Mouse (Mus musculus) midbrain, embryonic 13.5 days (tissue): ENCODE results near the gene Hoxb8. TPM values are rescaled to one million over a fixed set of nuclear protein-coding genes. Genes with fewer than 3 reads are reported as not detected.
A peak's percentile ranks its signal among the peaks of the same experiment; 100 is the strongest.

Experiments
- ATAC-seq: fragments of 200-750 bp; cut with Nextera tagmentation; 2 replicates; pipeline ENCODE4 v1.8.0; 2017; ENCODE audit warnings: mild to moderate bottlenecking, moderate TSS enrichment, moderate library complexity
- H3K27ac ChIP-seq: fragments of 300-500 bp; sonication (generic); 2 replicates; pipeline ENCODE4 v1.5.1; 2015; ENCODE audit warnings: inconsistent platforms, mild to moderate bottlenecking, moderate library complexity
- H3K27me3 ChIP-seq: fragments of 300-500 bp; sonication (generic); 2 replicates; pipeline ENCODE4 v1.6.1; 2015; ENCODE audit warnings: mild to moderate bottlenecking, inconsistent platforms
- H3K36me3 ChIP-seq: fragments of 300-500 bp; sonication (generic); 2 replicates; pipeline ENCODE4 v1.6.1; 2015; ENCODE audit warnings: mild to moderate bottlenecking, inconsistent platforms
- H3K4me1 ChIP-seq: fragments of 300-500 bp; sonication (generic); replicated peaks from 2 replicates; pipeline ENCODE4 v1.6.1; 2015; ENCODE audit warnings: inconsistent platforms
- H3K4me2 ChIP-seq: fragments of 300-500 bp; sonication (generic); replicated peaks from 2 replicates; pipeline ENCODE4 v1.6.1; 2015; ENCODE audit warnings: moderate library complexity, mild to moderate bottlenecking, inconsistent platforms
- H3K4me3 ChIP-seq: fragments of 300-500 bp; sonication (generic); replicated peaks from 2 replicates; pipeline ENCODE4 v1.5.1; 2015; ENCODE audit warnings: mild to moderate bottlenecking, inconsistent platforms
- H3K9ac ChIP-seq: fragments of 300-500 bp; sonication (generic); replicated peaks from 2 replicates; pipeline ENCODE4 v1.6.1; 2015; ENCODE audit warnings: mild to moderate bottlenecking, inconsistent platforms
- H3K9me3 ChIP-seq: fragments of 300-500 bp; sonication (generic); 2 replicates; pipeline ENCODE4 v1.6.1; 2016; ENCODE audit warnings: mild to moderate bottlenecking, inconsistent platforms
- WGBS: fragments of 180-500 bp; shearing (Covaris S2); methylation state at CpG from one replicate; pipeline ENCODE4 v1.1.7; 2015; 5-methylcytosine and 5-hydroxymethylcytosine counted together
- polyA plus RNA-seq: library from polyadenylated mRNA; unstranded; fragments of >200 nt; fragmentation: Nextera tagmentation; extraction: Ambion mirVana; gene quantifications from 2 replicates; pipeline ENCODE4 v1.2.1, GENCODE M21; 2015

Gene Hoxb8
- polyA plus RNA-seq, 1 experiment from 2014 or later, result not detected

DNA sequence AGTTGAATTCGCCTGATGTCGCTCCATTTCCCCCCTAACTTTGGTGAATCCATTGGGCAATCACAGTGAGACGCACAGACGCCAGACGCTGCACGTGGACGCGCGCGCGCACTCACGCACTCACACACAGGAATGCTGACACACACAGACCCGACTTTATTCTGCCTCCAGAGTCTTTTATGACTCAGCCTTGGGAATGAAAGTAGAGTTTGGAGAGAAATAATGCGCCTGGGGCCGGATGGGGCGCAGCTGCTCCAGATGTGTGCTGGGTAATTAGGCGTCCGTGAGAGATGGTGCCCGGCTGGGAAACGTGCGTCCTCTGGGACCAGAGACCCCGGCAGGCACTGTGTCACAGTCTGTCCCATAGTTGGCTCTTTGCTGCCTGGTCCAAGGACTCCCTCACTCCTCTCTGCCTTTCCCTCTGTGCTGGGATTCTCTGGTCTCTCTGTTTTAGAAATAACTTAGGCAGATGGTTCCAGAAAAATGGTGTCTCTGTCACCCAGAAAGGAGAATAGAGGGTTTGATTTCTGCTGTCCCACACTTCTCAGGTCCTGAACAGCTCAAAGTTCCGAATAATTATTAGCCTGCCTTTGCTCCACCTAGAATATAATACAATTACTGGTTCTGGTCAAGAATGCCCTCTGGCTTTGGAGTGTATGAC, 21.3 kb upstream of the Hoxb8 start:
- Histone ChIP-seq H3K9ac (no peak overlapping the region), H3K36me3 (no peaks in the 10 kb centered on the region), H3K4me2 (no peak overlapping the region), H3K9me3 (no peaks in the 10 kb centered on the region), H3K4me3 (no peak overlapping the region), H3K27ac (no peak overlapping the region), H3K27me3 (peaks cover 100% of the 10 kb centered on the region), H3K4me1 (no peaks in the 10 kb centered on the region)
- under 1% methylated on average over 23 of the region's 23 CpGs for WGBS
- ATAC-seq, result no peak

DNA sequence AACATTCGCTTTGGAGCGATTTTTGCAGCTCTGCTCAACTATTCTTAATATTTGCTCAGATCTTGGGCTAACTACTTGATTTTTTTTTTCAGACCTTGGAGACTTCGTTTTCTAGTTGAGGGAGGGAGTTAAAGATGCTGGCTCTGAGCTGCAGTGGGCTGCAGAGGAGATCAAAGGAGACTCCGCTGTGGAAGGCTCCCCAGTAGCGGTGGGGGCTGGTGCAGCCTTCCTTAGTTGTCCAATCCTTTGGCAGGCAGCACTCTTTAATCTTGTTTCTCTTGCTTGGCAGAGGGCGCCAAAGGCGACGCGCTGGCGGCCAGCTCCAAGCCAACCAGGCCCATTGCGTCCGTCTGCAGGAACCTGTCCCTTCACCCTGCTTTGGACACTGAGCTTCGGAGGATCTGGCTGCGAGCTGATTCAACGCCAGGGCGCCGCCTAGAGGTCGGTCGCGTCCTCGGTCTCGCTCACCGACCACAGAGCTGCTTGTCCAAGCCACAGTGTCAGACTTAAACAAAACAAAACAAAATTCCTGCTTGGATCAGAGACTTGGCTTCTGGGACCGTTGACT, 20.3 kb upstream of the Hoxb8 start:
- Histone ChIP-seq H3K9me3 (no peaks in the 10 kb centered on the region), H3K36me3 (no peaks in the 10 kb centered on the region), H3K27me3 (peaks cover 100% of the 10 kb centered on the region), H3K27ac (no peak overlapping the region), H3K9ac (no peak overlapping the region), H3K4me1 (no peaks in the 10 kb centered on the region), H3K4me2 (no peak overlapping the region), H3K4me3 (no peak overlapping the region)
- under 1% methylated on average over 24 of the region's 24 CpGs for WGBS
- no peak for ATAC-seq

DNA sequence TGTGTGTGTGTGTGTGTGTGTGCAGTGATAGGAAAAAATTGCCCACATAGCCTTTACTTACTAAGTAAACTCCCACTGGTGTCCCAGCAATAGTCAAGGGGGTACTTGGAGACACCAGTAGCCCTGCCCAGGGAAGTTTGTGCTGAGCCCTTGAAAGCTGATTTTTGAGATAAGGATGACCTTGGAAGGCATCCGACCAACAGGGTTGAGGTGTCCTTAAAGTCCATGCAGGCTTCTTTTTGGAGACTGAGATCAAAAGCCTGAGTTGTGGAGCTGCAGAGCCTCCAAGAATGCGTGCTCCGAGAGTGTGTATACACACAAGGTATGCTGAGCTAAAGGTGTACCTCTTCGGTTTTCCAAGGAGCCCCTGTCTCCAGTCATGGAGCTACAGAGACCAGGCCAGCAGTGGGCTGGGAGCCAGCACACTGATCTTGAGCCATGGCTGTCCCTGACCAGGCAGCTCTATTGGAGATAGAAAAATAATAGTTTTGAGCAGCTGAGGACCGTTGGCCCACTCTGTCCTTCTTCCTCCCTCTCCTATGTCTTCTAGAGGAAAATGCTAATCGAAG, 19.4 kb upstream of the Hoxb8 start:
- 12% methylated on average over 6 of the region's 6 CpGs for WGBS
- no peak overlapping the region for H3K9ac ChIP-seq
- H3K4me1 ChIP-seq, result no peaks in the 10 kb centered on the region
- no peaks in the 10 kb centered on the region for H3K9me3 ChIP-seq
- ATAC-seq, result no peak
- H3K27me3 ChIP-seq, result peaks cover 100% of the 10 kb centered on the region
- H3K4me2 ChIP-seq, result no peak overlapping the region
- no peak overlapping the region for H3K4me3 ChIP-seq
- H3K27ac ChIP-seq, result no peak overlapping the region
- no peaks in the 10 kb centered on the region for H3K36me3 ChIP-seq

DNA sequence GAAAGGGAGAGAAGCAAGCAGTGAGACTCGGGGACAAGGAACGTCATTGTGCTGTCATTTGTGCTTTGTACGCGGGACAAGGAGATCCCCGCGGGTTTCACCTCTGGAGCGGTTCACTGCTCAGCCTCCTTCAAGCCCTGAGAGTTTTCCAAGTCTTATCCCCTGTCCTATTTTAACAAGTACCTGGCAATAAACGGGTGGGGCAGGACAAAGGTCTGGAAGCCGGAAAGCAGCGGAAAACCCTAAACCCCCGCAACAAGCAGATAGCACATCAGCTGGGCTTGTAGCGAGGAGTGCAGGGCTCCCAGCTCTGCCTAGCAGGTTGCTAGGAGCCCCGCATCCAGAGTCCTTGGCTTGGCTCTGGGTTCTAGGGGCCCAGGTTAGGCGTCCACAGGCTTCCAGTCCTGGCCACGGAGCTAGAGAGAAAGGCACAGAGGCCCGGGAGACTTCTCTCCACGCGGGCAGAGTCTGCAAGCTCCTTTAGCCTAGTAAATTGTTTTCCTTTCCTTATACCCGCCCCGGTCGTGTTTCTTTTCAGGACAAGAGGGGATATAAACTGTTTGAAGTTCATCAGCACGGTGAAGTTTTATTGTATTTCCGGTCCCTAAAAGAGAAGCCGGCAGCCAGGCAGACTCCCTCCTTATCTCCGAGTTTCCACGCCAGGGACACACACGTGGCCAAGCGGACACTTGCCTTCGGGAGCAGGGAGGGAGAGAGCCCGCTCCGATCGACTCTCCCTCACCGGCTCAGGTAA, 17.9 kb upstream of the Hoxb8 start:
- H3K27me3 ChIP-seq, result peaks cover 100% of the 10 kb centered on the region
- H3K9me3 ChIP-seq, result no peaks in the 10 kb centered on the region
- under 1% methylated on average over 33 of the region's 33 CpGs for WGBS
- H3K4me1 ChIP-seq, result no peaks in the 10 kb centered on the region
- H3K4me2 ChIP-seq, result no peak overlapping the region
- no peak for ATAC-seq
- H3K27ac ChIP-seq, result no peak overlapping the region
- H3K36me3 ChIP-seq, result no peaks in the 10 kb centered on the region
- H3K9ac ChIP-seq, result no peak overlapping the region
- H3K4me3 ChIP-seq, result no peak overlapping the region

DNA sequence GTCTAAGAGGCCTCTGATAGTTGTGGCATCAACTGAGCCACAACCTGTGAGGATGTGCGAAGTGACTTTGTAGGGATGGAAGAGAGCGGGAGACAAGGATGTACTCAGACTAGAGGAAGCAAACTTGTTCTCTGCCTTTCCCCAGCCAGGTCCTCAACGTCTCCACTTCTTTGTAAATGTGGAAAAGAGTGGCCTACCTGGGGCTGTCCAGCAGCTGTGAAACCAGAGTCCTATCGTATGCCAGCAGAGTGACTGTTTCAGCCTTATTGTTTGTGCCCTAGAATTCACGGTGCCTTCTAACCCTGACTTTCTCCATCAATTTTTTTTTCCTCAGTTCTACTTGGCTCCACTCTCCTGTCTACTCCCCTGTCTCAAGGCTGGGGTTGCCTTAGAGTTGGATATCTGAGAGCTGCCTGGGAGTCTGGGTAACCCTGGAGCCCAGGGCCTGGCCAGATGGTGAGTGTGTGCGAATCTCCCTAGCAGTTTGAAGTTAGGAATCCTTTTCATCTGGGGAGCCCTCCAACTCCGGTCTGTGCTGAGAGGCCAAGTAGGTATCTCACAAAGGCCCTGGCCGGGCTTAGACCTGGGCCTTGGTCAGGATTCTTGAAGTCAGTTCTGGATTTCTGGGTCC, 17.2 kb upstream of the Hoxb8 start:
- Histone ChIP-seq H3K9me3 (no peaks in the 10 kb centered on the region), H3K4me1 (no peaks in the 10 kb centered on the region)
- WGBS, result under 1% methylated on average over 8 of the region's 8 CpGs

DNA sequence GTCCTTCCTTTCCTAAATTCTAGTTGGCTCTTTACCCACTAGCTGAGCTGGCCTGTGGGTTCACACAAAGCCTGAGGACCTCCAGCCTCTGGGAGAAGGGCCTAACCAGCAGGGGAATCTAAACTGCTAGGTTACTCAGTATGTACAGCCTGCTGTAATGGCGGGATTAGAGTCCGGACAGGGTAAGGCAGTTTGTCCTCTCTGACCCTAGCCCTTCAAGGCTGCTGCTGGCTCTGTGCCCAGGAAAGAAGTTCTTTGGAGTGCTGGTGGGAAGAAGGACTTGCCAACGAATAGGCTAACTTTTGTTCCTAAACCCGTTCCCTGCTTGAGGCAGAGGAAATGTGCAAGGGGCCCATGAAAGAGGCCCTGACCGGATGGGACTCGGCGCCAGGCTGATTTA, 15.8 kb upstream of the Hoxb8 start:
- Histone ChIP-seq H3K36me3 (no peaks in the 10 kb centered on the region), H3K9ac (no peak overlapping the region), H3K4me2 (no peak overlapping the region), H3K27me3 (peaks cover 100% of the 10 kb centered on the region), H3K27ac (no peak overlapping the region), H3K9me3 (no peaks in the 10 kb centered on the region), H3K4me3 (no peak overlapping the region), H3K4me1 (no peaks in the 10 kb centered on the region)
- WGBS, result under 1% methylated on average over 7 of the region's 7 CpGs
- ATAC-seq, result no peak

More for the DNA sequence above, 17.2 kb upstream of the Hoxb8 start:
- Histone ChIP-seq H3K4me3 (no peak overlapping the region), H3K36me3 (no peaks in the 10 kb centered on the region), H3K4me2 (no peak overlapping the region), H3K27me3 (peaks cover 100% of the 10 kb centered on the region), H3K9ac (no peak overlapping the region), H3K27ac (no peak overlapping the region)
- no peak for ATAC-seq

DNA sequence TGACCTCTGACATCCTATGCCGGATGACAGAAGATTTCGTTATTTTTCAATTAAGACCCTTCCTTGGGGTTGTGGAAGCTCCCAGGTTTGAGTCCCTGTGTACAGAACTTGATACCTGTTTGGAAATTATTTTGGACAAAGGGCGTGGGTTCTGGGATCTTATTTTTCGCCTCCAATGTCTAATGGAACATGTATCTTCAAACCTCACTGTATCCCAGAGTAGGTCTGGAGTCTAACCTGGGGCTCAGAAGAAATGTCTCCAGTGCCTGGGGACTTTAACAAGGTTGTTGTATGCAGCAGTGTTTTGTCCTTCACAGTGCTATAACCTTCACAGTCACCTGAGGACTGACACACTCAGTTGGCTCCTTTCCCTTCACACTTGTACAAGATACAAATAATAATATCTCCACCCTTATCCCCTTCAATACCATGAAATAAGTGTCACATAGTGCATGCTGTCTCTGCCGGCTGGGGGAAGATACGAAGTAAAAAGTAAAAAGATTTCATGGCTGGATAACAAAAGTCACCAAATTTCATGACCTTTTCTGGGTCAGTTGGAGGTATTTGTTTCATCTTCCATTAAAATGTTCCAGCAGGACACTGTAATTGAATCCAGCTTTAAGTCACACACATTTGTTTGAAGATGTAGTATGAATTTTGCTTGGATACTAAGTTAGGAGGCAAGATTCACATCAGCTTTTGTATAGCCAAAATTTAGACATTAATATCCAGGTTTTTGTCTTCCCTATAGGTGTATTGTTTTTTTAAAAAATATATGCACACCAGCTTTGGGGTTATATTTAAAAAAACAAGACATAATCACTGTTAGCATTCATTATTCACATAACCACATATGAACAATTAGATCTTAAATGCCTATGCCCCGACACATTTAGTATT, 14.4 kb upstream of the Hoxb8 start:
- Histone ChIP-seq H3K27me3 (peaks cover 100% of the 10 kb centered on the region), H3K9ac (no peak overlapping the region), H3K36me3 (no peaks in the 10 kb centered on the region), H3K9me3 (no peaks in the 10 kb centered on the region), H3K4me3 (no peak overlapping the region), H3K27ac (no peak overlapping the region), H3K4me1 (peaks cover 3% of the 10 kb centered on the region), H3K4me2 (no peak overlapping the region)
- 9% methylated on average over 7 of the region's 7 CpGs for WGBS
- no peak for ATAC-seq

DNA sequence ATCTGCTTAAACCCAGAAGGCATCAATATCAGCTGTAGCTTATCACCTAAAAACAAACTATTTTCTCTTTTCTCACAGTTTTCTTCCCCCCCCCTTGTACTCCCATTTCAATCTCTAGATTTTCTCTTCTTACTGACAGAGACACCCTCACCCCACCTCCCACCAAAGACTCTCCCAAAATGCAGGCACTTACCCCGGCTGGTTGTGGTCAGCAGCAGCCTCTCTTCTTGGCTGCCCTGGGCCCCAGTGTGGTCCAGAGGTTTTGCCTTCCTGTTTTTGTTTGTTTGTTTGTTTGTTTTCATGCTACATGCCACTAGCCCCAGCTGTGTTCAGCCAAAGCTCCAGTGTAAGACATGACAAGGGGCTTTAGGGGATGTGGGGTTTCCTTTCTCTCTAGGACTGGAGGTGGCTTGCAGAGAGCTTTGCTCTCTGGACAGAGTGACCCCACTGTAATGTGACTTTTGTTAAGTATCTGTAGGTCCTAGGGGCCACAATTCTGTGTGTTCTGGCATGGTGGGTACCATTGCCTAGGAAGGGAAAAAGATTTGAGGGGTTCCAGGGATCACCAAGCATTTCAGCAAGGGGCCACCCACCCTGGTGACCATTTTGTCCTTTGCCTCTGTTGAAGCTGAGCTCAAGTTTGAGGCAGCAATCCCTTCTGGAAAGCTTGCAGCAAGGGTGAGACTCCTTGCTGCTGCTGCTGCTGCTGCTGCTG, 13.5 kb upstream of the Hoxb8 start:
- WGBS, result 0% methylated on average over 1 of the region's 1 CpGs
- no peak for ATAC-seq
- Histone ChIP-seq H3K36me3 (no peaks in the 10 kb centered on the region), H3K27ac (no peak overlapping the region), H3K9ac (no peak overlapping the region), H3K4me2 (no peak overlapping the region), H3K4me1 (peaks cover 6% of the 10 kb centered on the region), H3K4me3 (no peak overlapping the region), H3K9me3 (no peaks in the 10 kb centered on the region), H3K27me3 (peaks cover 100% of the 10 kb centered on the region)

DNA sequence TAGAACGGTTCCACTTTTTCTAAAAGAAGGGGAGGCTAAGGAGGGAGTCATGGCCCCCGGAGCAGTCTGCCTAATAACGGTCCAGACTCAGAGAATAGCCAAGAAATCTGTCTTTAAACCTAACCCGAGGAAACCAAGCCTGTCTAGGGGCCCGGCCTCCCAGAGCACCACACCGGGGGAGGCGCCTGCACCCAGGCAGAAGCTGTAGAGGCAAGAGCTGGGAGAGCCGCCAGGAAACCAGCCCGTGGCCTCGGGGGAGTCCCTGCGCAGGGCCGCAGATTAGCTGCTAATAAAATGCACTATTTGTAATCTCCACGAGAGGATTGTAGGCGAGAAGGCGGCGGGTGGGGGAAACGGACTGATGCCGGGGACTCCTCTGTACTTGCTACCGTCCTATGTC, 11.8 kb upstream of the Hoxb8 start:
- Histone ChIP-seq H3K4me1 (peaks cover 6% of the 10 kb centered on the region), H3K4me3 (no peak overlapping the region), H3K27me3 (peaks cover 100% of the 10 kb centered on the region), H3K9me3 (no peaks in the 10 kb centered on the region), H3K27ac (no peak overlapping the region), H3K9ac (no peak overlapping the region), H3K4me2 (no peak overlapping the region), H3K36me3 (no peaks in the 10 kb centered on the region)
- WGBS, result under 1% methylated on average over 19 of the region's 19 CpGs
- ATAC-seq, result no peak

DNA sequence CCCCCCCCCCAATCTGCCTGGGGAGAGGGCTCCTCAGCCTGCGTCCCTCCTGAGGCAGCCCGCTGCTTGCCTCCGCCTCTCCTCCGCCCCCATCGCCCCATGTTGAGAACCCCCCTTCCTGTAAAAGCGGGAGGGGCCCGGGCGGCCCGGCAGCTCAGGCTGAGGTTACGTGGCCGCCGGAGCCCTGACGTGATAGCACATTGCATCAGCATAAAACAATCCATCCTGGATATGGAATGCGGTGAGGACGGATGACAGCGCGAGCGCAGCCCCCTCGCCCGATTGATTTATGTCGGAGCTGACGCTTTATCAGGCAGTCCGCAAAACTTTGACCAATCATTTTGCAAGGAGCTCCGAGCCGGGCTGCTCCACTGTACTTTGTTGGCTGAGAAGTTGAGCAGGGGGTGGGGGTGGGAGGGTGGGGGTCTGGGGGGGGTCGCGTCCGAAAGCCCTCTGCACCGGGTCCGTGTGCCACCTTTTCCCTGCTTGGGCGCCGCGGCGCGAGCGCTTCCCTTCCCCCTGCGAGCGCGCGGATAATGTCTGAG, 10.6 kb upstream of the Hoxb8 start, which contains the start of gene Hoxb9:
Gene Hoxb9, plus strand, starts transcription at position 462 of the 545 bp plus-strand sequence.
- Histone ChIP-seq H3K4me3 (peak within 1 kb of the TSS; percentile 6; the same call in 1 of the 2 replicates), H3K27me3 (peaks cover 100% of the 10 kb centered on the region), H3K4me1 (peaks cover 6% of the 10 kb centered on the region), H3K4me2 (peak within 1 kb of the TSS; percentile 9; the same call in 1 of the 2 replicates), H3K9me3 (no peaks in the 10 kb centered on the region), H3K36me3 (no peaks in the 10 kb centered on the region), H3K9ac (no peak within 1 kb of the TSS), H3K27ac (no peak within 1 kb of the TSS)
- ATAC-seq, result no peak
- under 1% methylated on average over 40 of the region's 40 CpGs for WGBS
